Mouse (Mus musculus): ENCODE data around the gene Hnrnpr. TPM values are rescaled to one million over a fixed set of nuclear protein-coding genes. Genes with fewer than 3 reads are reported as not detected.

The Hnrnpr gene
- total RNA-seq, 4 experiments from 2014 or later: 34.6 to 47.6 (median 41.4) TPM

DNA sequence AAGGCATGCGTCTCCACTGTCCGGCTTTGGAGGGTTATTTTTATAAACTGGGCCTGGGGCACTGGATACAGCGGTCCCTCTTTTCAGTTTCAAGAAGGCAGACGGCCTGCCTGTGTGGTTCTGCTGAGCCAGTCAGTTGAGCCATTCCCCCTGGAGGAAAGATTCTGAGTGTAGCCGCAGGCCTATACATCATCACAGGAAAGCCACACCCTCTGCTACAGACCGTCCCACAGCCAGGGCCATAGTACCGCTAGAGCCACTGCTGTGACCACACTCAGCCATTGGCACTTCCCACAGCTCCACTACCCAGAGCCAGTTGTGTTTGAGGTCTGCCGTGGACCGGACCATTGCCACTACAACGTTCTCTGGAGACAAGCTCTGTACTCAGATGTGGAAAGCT, 91.1 kb downstream of the Hnrnpr start:
- no peak for DNase-seq (ENCODE audit: low spot score)

DNA sequence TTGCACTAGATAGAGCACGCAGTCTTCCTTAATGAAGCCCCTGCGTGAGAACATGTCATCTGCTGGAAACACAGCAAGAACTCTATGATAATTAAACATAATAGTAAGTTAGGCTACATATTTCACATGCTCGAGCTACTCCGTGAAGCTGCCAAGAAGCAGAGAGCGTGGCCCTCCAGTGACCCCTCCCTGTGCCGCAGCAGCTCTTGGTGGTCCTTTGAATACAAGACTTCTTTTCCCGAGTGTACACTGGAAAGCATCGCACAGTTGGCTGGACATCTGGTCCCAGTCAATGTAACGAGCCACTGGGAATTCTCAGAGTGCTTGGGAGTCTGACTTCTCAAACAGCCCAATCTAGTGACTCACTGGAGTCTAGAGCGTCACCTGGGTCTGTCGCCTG, 97.1 kb downstream of the Hnrnpr start:
- no peak for DNase-seq (ENCODE audit: low spot score)

Other genes with a start within 250 kb of the Hnrnpr start
- gene Id3, start 167.4 kb upstream of the Hnrnpr start, total RNA-seq (2022): 10 to 100 TPM; 41.4 to 71.3 (median 61.6) TPM
- 1 to 10 TPM in 1 of 4 experiments, under 1 TPM in 3; 0.38 to 2.1 (median 0.59) TPM for gene E2f2, start 138.5 kb upstream of the Hnrnpr start, total RNA-seq (2022)
- 10 to 100 TPM in 1 of 4 experiments, 1 to 10 TPM in 3; 6.8 to 12.6 (median 9.1) TPM for gene Asap3, start 104.6 kb upstream of the Hnrnpr start, total RNA-seq (2022)
- gene Tcea3, start 63.2 kb upstream of the Hnrnpr start, total RNA-seq (2022): 100 to 1,000 TPM; 142 to 162 (median 148) TPM
- gene Zfp46, start 26.3 kb upstream of the Hnrnpr start, total RNA-seq (2022): 10 to 100 TPM; 31.3 to 46.4 (median 39.0) TPM
- gene Htr1d, start 112.6 kb downstream of the Hnrnpr start, total RNA-seq (2022): not detected
- gene 6030445D17Rik, start 151.3 kb downstream of the Hnrnpr start, total RNA-seq (2022): under 1 TPM in 3 of 4 experiments, not detected in 1; 0.24 to 0.60 (median 0.41) TPM
- gene Luzp1, start 158.8 kb downstream of the Hnrnpr start, total RNA-seq (2022): 10 to 100 TPM; 28.3 to 48.0 (median 38.1) TPM